Comparison of ENCODE assay signal across 17 mouse cellular contexts in the genomic region with DNA sequence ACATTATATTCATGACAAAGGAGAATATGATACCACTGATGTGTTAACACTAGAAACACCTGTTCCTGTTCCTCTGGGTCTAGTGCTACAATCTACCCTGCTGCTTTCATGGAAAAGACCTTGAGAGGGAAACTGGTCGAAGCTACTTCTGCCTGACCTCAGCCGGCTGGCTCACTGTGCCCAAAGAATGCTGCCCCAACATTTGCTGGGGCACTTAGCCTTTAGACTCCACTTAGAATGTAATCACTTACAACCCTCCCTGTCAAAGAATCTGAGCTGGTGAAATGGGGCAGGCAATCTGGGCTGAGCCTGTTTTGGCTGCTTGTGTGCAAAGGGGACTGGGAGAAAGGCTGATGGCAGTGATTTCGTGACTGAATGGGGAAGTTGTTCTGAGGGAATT. TPM values are rescaled to one million over a fixed set of nuclear protein-coding genes. Genes with fewer than 3 reads are reported as not detected.
DNase-seq lines count a peak whose midpoint lies in the region; ATAC-seq and TF ChIP-seq lines count a peak whose summit lies in the region.
"Had no signal": no experiment of that assay in that cellular context is flagged by ENCODE, and none has a peak within 500 bp of the region (broad histone marks: within the 10 kb centered on the region; RNA-seq: fewer than 3 reads in every experiment).

No protein-coding gene starts in this region.

- TF ChIP-seq CTCF in forebrain, postnatal 0 days (IDR thresholded peaks at IDR 0.05; ENCODE audit: low read depth), result no peak

- H3K9me3 ChIP-seq in forebrain, postnatal 0 days (ENCODE audit: low read length), result no peaks in the 10 kb centered on the region
- no peaks in the 10 kb centered on the region for H3K9me3 ChIP-seq in forebrain, embryonic 13.5 days (replicated peaks)
- H3K9me3 ChIP-seq: neural tube, embryonic 12.5 days had no signal

- H3K9ac ChIP-seq in forebrain, postnatal 0 days, result no peak overlapping the region
- no peak overlapping the region for H3K9ac ChIP-seq in forebrain, embryonic 13.5 days
- H3K9ac ChIP-seq: neural tube, embryonic 12.5 days had no signal

- no peak for ATAC-seq in forebrain, postnatal 0 days
- no peak for ATAC-seq in forebrain, embryonic 13.5 days

- no peaks in the 10 kb centered on the region for H3K36me3 ChIP-seq in forebrain, postnatal 0 days (ENCODE audit: insufficient read depth)
- H3K36me3 ChIP-seq in forebrain, embryonic 13.5 days (ENCODE audit: poor library complexity, severe bottlenecking), result no peaks in the 10 kb centered on the region
- H3K36me3 ChIP-seq: neural tube, embryonic 12.5 days had no signal

- no peak overlapping the region for H3K27ac ChIP-seq in forebrain, postnatal 0 days (ENCODE audit: low read depth, low read length)
- no peak overlapping the region for H3K27ac ChIP-seq in forebrain, embryonic 13.5 days
- H3K27ac ChIP-seq: gastrocnemius, adult 2 months; neural tube, embryonic 12.5 days had no signal

- no peaks in the 10 kb centered on the region for H3K27me3 ChIP-seq in forebrain, postnatal 0 days (ENCODE audit: insufficient read depth, low read length)
- no peaks in the 10 kb centered on the region for H3K27me3 ChIP-seq in forebrain, embryonic 13.5 days
- H3K27me3 ChIP-seq: neural tube, embryonic 12.5 days had no signal

- 37% methylated on average over 3 of the region's 3 CpGs for WGBS in forebrain, postnatal 0 days
- 41% methylated on average over 3 of the region's 3 CpGs for WGBS in forebrain, embryonic 13.5 days

- H3K4me3 ChIP-seq in forebrain, postnatal 0 days (ENCODE audit: low read depth, low read length), result no peak overlapping the region
- H3K4me3 ChIP-seq in forebrain, embryonic 13.5 days, result no peak overlapping the region
- H3K4me3 ChIP-seq: erythroblast, embryonic 14.5 days; gastrocnemius, adult 2 months; neural tube, embryonic 12.5 days had no signal

- H3K4me2 ChIP-seq in forebrain, postnatal 0 days (ENCODE audit: low read depth), result no peak overlapping the region
- no peak overlapping the region for H3K4me2 ChIP-seq in forebrain, embryonic 13.5 days
- H3K4me2 ChIP-seq: liver, embryonic 11.5 days; midbrain, embryonic 11.5 days; neural tube, embryonic 12.5 days had no signal

- peak; percentile 11 for DNase-seq in forebrain, postnatal 0 days
- peak; percentile 5 for DNase-seq in lung, postnatal 10 days
- DNase-seq in lung, postnatal 25 days (ENCODE audit: low spot score), result no peak
- peak; percentile 33 for DNase-seq in embryo, embryonic 11 days
- DNase-seq in kidney, postnatal 4 days, result peak; percentile 49 to 67
- no peak for DNase-seq in gastrocnemius, postnatal 14 days
- DNase-seq in spleen, adult 12 weeks (ENCODE audit: low spot score), result no peak
- DNase-seq: adrenal gland, postnatal 36 days; cerebellum, postnatal 10 days; gastrocnemius, adult 2 months; thymus, postnatal 25 days had no signal

- intact Hi-C loops in gastrocnemius, postnatal 14 days (cut with DNase I; ENCODE audit: low total_unique reads), result no loop called here

- no peaks in the 10 kb centered on the region for H3K4me1 ChIP-seq in forebrain, postnatal 0 days (ENCODE audit: insufficient read depth)
- H3K4me1 ChIP-seq in forebrain, embryonic 13.5 days, result no peaks in the 10 kb centered on the region
- H3K4me1 ChIP-seq: neural tube, embryonic 12.5 days had no signal

RNA-seq across cellular contexts. Expression of a gene that starts 18.1 kb away (rescaled TPM):
- total RNA-seq in forebrain, postnatal 0 days (2014; rRNA removed), result 1.8 and 3.1 TPM in 2 replicates
- polyA plus RNA-seq in forebrain, postnatal 0 days (2015; fragmentation: Nextera tagmentation; extraction: Ambion mirVana), result 1.2 and 1.4 TPM in 2 replicates
- polyA plus RNA-seq in forebrain, embryonic 13.5 days (2015; fragmentation: Nextera tagmentation; extraction: Ambion mirVana), result 0.06 TPM in 1 of 2 replicates, not detected in the other
- not detected for total RNA-seq in gastrocnemius, postnatal 14 days (2021)
- total RNA-seq: gastrocnemius, adult 2 months; heart, postnatal 10 days had no signal
- polyA plus RNA-seq: erythroblast, embryonic 14.5 days had no signal

Comparison
In these comparisons a context has a peak if more than half of its experiments do, and no peak if none do; other contexts are left out.
1. DNase-seq: peak in forebrain, postnatal 0 days (single experiment), lung, postnatal 10 days (single experiment), embryo, embryonic 11 days (single experiment) and kidney, postnatal 4 days (2 of 2); none in lung, postnatal 25 days (single experiment), gastrocnemius, postnatal 14 days (single experiment) and spleen, adult 12 weeks (single experiment).